Mouse (Mus musculus) megakaryocyte, embryonic 14.5 days (primary cell): ENCODE data around the gene Ace2.

ENCODE experiments used
- FLI1 ChIP-seq: IDR thresholded peaks from 2 replicates; pipeline ENCODE4 v1.6.1; 2012; ENCODE audit warnings: low read length, inconsistent platforms, mixed read lengths
- GATA1 ChIP-seq: IDR thresholded peaks from 3 replicates; pipeline ENCODE4 v1.6.1; 2012; ENCODE audit warnings: mixed read lengths, low read length, inconsistent platforms, borderline replicate concordance

- TF ChIP-seq GATA1 (no peak), FLI1 (no peak)
These were observed 36.2 kb downstream of the Ace2 start for GRCm38 (mm10) chrX:164175311-164175710.
